Mouse (Mus musculus) MEL (cell line): Measurements from ENCODE around the gene Acvr1b. TPM values are rescaled to one million over a fixed set of nuclear protein-coding genes. Genes with fewer than 3 reads are reported as not detected.

Source experiments
- DNase-seq: peaks from one replicate; pipeline ENCODE4 v3.0.0; 2011; ENCODE audit warnings: low read depth, low spot score
- H3K27ac ChIP-seq: 2 replicates; pipeline ENCODE4 v1.5.1; 2012; ENCODE audit warnings: low read depth, mild to moderate bottlenecking, control low read depth, low read length, moderate library complexity; ENCODE audit not compliant: control insufficient read depth
- H3K27me3 ChIP-seq, 2 experiments: fragments of 150-350 bp in 1 of 2; sonication (generic) in 1 of 2; 2 replicates each; pipeline ENCODE4 v1.6.1; 2012; ENCODE audit warnings: low read length in 2 of 2, mild to moderate bottlenecking in 2 of 2, improper control_type of control experiment in 1 of 2, moderate library complexity in 1 of 2; ENCODE audit not compliant: insufficient read depth in 2 of 2, control insufficient read depth in 1 of 2
- H3K36me3 ChIP-seq, 2 experiments: 2 replicates each; pipeline ENCODE4 v1.6.1; 2012 to 2014; ENCODE audit warnings: low read length in 2 of 2, improper control_type of control experiment in 1 of 2, inconsistent platforms in 1 of 2, mild to moderate bottlenecking in 1 of 2; ENCODE audit not compliant: insufficient read depth in 2 of 2, control insufficient read depth in 1 of 2
- H3K4me1 ChIP-seq, 2 experiments: fragments of 150-350 bp in 1 of 2; sonication (generic) in 1 of 2; 2 replicates each; pipeline ENCODE4 v1.6.1; 2012; ENCODE audit warnings: low read length in 2 of 2, improper control_type of control experiment in 1 of 2, mild to moderate bottlenecking in 1 of 2; ENCODE audit not compliant: insufficient read depth in 2 of 2, control insufficient read depth in 1 of 2
- H3K4me3 ChIP-seq, 2 experiments: fragments of 150-350 bp in 1 of 2; sonication (generic) in 1 of 2; 2 replicates each; pipeline ENCODE4 v1.5.1; 2012; ENCODE audit warnings: low read depth in 2 of 2, low read length in 2 of 2, mild to moderate bottlenecking in 2 of 2, moderate library complexity in 2 of 2, control low read depth in 1 of 2, improper control_type of control experiment in 1 of 2; ENCODE audit not compliant: control insufficient read depth in 1 of 2, insufficient read depth in 1 of 2
- H3K79me2 ChIP-seq: 2 replicates; pipeline ENCODE4 v1.6.1; 2012; ENCODE audit warnings: mild to moderate bottlenecking, low read length, moderate library complexity; ENCODE audit not compliant: control insufficient read depth, poor library complexity, insufficient read depth
- H3K9ac ChIP-seq: 2 replicates; pipeline ENCODE4 v1.6.1; 2012; ENCODE audit warnings: low read depth, mild to moderate bottlenecking, control low read depth, low read length, moderate library complexity; ENCODE audit not compliant: control insufficient read depth, poor library complexity, severe bottlenecking
- H3K9me3 ChIP-seq: fragments of 150-350 bp; sonication (generic); replicated peaks from 2 replicates; pipeline ENCODE4 v1.6.1; 2012; ENCODE audit warnings: mild to moderate bottlenecking, low read length, improper control_type of control experiment, moderate library complexity; ENCODE audit not compliant: insufficient read depth
- BHLHE40 ChIP-seq: IDR thresholded peaks from 2 replicates; pipeline ENCODE4 v1.6.1; 2012; ENCODE audit warnings: low read depth, mild to moderate bottlenecking, inconsistent platforms, low read length, improper control_type of control experiment, borderline replicate concordance
- ELF1 ChIP-seq: IDR thresholded peaks from 2 replicates; pipeline ENCODE4 v1.6.1; 2014; ENCODE audit warnings: low read depth, mild to moderate bottlenecking, inconsistent platforms, low read length, improper control_type of control experiment, moderate library complexity
- MAX ChIP-seq: IDR thresholded peaks from 2 replicates; pipeline ENCODE4 v1.6.1; 2011; ENCODE audit warnings: low read length, improper control_type of control experiment
- NELFE ChIP-seq: IDR thresholded peaks from 2 replicates; pipeline ENCODE4 v1.6.1; 2011; ENCODE audit warnings: low read depth, low read length, improper control_type of control experiment
- NRF1 ChIP-seq: IDR thresholded peaks from 2 replicates; pipeline ENCODE4 v1.6.1; 2014; ENCODE audit warnings: low read depth, mild to moderate bottlenecking, inconsistent platforms, low read length, improper control_type of control experiment, moderate library complexity; ENCODE audit not compliant: poor library complexity, insufficient read depth, severe bottlenecking
- POLR2AphosphoS5 ChIP-seq: IDR thresholded peaks from 2 replicates; pipeline ENCODE4 v1.6.1; 2012; ENCODE audit warnings: low read depth, borderline replicate concordance, mild to moderate bottlenecking, inconsistent platforms, low read length, moderate library complexity, mixed read lengths
- TAL1 ChIP-seq: IDR thresholded peaks from 2 replicates; pipeline ENCODE4 v1.6.1; 2012; ENCODE audit warnings: mild to moderate bottlenecking, inconsistent platforms, low read length, moderate library complexity, mixed read lengths
- TCF12 ChIP-seq: IDR thresholded peaks from 2 replicates; pipeline ENCODE4 v1.6.1; 2014; ENCODE audit warnings: low read depth, mild to moderate bottlenecking, inconsistent platforms, low read length, improper control_type of control experiment, moderate library complexity
- UBTF ChIP-seq: IDR thresholded peaks from 2 replicates; pipeline ENCODE4 v1.6.1; 2012; ENCODE audit warnings: low read depth, mild to moderate bottlenecking, inconsistent platforms, low read length, improper control_type of control experiment, moderate library complexity, borderline replicate concordance; ENCODE audit not compliant: insufficient read depth
- USF1 ChIP-seq: IDR thresholded peaks from 2 replicates; pipeline ENCODE4 v1.6.1; 2014; ENCODE audit warnings: low read depth, mild to moderate bottlenecking, inconsistent platforms, low read length, improper control_type of control experiment, moderate library complexity
- ZMIZ1 ChIP-seq: IDR thresholded peaks from 2 replicates; pipeline ENCODE4 v1.6.1; 2012; ENCODE audit warnings: low read depth, mild to moderate bottlenecking, inconsistent platforms, low read length, improper control_type of control experiment, moderate library complexity
- ZNF384 ChIP-seq: IDR thresholded peaks from 2 replicates; pipeline ENCODE4 v1.6.1; 2012; ENCODE audit warnings: low read depth, mild to moderate bottlenecking, inconsistent platforms, low read length, improper control_type of control experiment
- polyA plus RNA-seq, 2 experiments: library from polyadenylated mRNA; stranded (reverse) in 1 of 2; unstranded in 1 of 2; fragments of >175 nt in 1 of 2; fragments of >200 nt in 1 of 2; gene quantifications; 2 replicates each; pipeline versions ENCODE4 v1.2.1 to v1.2.4; 2012; ENCODE audit warnings: low replicate concordance in 2 of 2, low read depth in 1 of 2; ENCODE audit not compliant: insufficient read length in 2 of 2, insufficient read depth in 1 of 2, missing spikeins in 1 of 2
- total RNA-seq: library from RNA; depleted of rRNA; stranded (reverse); fragments of 300-350 nt; gene quantifications from 2 replicates; pipeline ENCODE4 v1.2.3, GENCODE M21; 2012

Acvr1b gene
- total and polyA plus RNA-seq, 3 experiments, result 10.4 to 13.2 TPM; not detected in 1

GRCm38 (mm10) chr15:101210998-101211613 lies 37.2 kb downstream of the Acvr1b start:
- no peak for DNase-seq
- Histone ChIP-seq H3K4me1 (no peaks in the 10 kb centered on the region), H3K27ac (no peak overlapping the region), H3K27me3 (no peaks in the 10 kb centered on the region), H3K9ac (no peak overlapping the region)
- TF ChIP-seq TCF12, result no peak
- TF ChIP-seq NRF1, result no peak
- no peak for TF ChIP-seq MAX
- TF ChIP-seq USF1, result no peak
- TF ChIP-seq NELFE, result no peak
- 0 out of 2 replicates have a peak, but pooled peaks have one; percentile 22 for TF ChIP-seq POLR2AphosphoS5
- TF ChIP-seq, all 39 proteins: peak for 1
- Histone ChIP-seq H3K4me3 (no peak overlapping the region), H3K36me3 (peaks cover 0 to 2% of the 10 kb centered on the region in 2 experiments; a peak in 1 of 4 replicates), H3K9me3 (no peaks in the 10 kb centered on the region), H3K79me2 (no peaks in the 10 kb centered on the region)

- TF ChIP-seq BHLHE40, result no peak
- TF ChIP-seq ELF1, result no peak
- no peak for TF ChIP-seq TAL1
- TF ChIP-seq, all 39 proteins: peak for 0
- Histone ChIP-seq H3K79me2 (no peaks in the 10 kb centered on the region), H3K27me3 (no peaks in the 10 kb centered on the region), H3K9ac (no peak overlapping the region), H3K4me3 (no peak overlapping the region), H3K4me1 (no peaks in the 10 kb centered on the region), H3K9me3 (no peaks in the 10 kb centered on the region), H3K27ac (no peak overlapping the region), H3K36me3 (no peaks in the 10 kb centered on the region; a peak in 1 of 4 replicates)
- no peak for DNase-seq
Observed at GRCm38 (mm10) chr15:101212435-101212834, 38.6 kb downstream of the Acvr1b start.

GRCm38 (mm10) chr15:101215136-101215535 lies 41.3 kb downstream of the Acvr1b start:
- no peak overlapping the region for H3K27ac ChIP-seq
- no peak overlapping the region for H3K9ac ChIP-seq
- DNase-seq, result no peak
- no peaks in the 10 kb centered on the region for H3K36me3 ChIP-seq
- no peaks in the 10 kb centered on the region for H3K27me3 ChIP-seq
- no peaks in the 10 kb centered on the region for H3K4me1 ChIP-seq
- H3K4me3 ChIP-seq, result no peak overlapping the region
- no peaks in the 10 kb centered on the region for H3K79me2 ChIP-seq
- TF ChIP-seq MAX (no peak), UBTF (no peak), ZMIZ1 (no peak), ZNF384 (no peak)
- no peaks in the 10 kb centered on the region for H3K9me3 ChIP-seq
